Mouse (Mus musculus) layer of hippocampus, postnatal 36 days (tissue): ENCODE data around the gene Tti1. TPM values are rescaled to one million over a fixed set of nuclear protein-coding genes. Genes with fewer than 3 reads are reported as not detected.

ENCODE experiments used
- DNase-seq, 2 experiments: peaks; one replicate each; pipeline ENCODE4 v3.0.0; 2022
- total RNA-seq, 2 experiments: library from RNA; stranded (reverse); gene quantifications; 2 replicates each; pipeline ENCODE4 v1.2.3; 2021

The Tti1 gene
- total RNA-seq, 2 experiments from 2014 or later = 20.4 to 22.7 TPM

GRCm38 (mm10) chr2:158037571-158037970 is 9.3 kb upstream of the Tti1 start:
- no peak for DNase-seq

DNA sequence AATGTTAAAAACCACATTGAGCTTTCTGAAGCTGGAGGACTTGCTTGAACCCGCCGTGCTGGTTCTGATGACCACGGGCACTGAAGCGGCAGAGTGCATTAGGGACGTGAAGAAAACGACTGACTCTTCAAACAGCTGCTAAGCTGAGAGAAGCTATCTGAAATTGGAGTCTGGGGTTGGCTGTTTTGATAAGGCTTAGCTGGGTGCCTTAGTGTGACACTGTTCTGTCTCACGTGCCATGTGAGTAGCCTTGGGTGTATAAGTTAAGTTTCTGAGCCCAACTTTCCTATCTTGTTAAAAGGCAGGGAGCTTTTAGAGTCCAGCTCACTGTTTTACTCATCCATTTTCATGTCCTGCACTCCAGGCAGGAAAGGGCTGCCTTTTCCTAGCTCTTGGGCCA is 8.7 kb upstream of the Tti1 start:
- no peak for DNase-seq

DNA sequence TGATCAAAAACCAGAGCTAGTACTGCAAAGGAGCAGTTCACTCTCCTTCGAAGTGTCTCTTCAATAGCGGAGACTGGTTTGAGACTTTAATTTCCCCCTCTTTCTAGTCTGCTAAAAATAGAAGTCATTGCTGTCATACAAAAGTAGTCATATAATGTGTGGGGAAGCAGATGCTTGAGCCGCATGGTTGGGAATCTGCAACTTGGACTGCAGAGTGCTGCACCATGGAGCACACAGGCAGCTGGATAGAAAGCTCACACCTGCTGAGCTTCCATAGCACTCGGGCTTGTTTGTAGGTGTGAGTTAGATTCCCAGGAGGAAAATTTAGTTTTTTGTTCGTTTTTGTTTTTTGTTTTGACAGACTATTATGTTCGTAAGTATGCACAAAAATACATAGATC is 8.2 kb upstream of the Tti1 start:
- DNase-seq = no peak

- no peak for DNase-seq
These were observed 7.6 kb upstream of the Tti1 start for GRCm38 (mm10) chr2:158035813-158036212.

- no peak for DNase-seq
These were observed 1.8 kb upstream of the Tti1 start for GRCm38 (mm10) chr2:158030007-158030406.

DNA sequence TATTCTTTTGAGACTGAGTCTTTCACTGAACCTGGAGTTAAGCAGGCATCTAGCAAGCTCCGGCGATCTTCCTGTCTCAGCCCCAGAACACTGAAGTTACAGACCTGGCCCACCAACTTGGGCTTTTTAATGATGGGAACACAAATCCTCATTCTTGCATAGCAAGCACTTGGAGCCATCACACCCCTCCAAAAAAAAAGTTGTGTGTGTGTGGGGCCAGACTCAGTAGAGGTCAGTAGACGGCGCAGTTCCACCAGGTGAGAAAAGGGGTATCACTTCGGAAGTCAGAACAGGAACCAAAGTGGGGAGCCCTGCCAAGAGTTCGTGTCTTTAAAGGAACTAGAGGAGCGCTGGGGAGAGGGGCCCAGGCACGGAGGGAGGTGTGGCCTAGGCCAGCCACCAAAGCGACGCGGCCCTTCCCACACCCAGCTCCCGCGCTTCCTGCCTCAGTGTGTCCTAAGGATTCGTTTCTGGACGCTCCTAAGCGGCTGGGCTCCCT is 329 bp downstream of the Tti1 start:
- DNase-seq = no peak

DNA sequence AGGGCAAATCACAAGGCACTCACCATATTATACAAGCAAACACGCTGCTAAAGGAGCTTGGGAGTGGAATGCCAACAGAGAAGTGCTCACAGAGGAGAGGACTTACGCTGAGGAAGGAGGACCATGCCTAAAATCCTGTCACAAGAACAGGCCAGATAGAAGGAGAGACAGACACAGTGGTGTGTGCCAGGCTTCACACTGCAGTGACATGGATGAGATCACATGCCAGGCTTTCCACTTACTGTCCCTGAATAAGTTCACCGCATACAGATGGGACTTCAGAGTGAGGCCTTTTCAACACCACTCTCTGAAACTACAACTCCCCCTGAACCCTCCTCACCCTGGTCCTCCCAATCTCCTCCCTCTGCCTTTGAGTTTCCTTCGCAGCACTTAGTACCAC is 10.9 kb downstream of the Tti1 start:
- DNase-seq = no peak

GRCm38 (mm10) chr2:158012608-158013007 is 15.6 kb downstream of the Tti1 start:
- no peak for DNase-seq

DNA sequence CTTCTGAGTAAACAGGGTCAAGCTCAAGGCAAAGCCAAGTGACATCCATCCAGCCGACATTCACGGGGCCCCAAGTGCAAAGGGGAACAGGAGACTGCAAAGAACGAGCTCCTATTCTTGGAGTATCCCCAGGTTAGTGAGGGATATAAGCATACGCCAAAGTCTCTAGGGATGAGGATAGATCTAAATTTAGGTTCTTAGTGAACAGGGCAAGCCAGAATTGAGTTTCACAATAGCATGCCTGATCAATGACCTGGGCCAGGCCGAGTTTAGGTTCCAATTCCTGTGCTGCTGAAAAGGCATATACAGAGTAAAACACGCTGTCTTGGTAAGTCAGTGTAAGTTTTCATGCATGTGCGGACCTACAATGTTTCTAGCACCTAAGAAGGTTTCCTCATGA is 18.9 kb downstream of the Tti1 start:
- no peak for DNase-seq

DNA sequence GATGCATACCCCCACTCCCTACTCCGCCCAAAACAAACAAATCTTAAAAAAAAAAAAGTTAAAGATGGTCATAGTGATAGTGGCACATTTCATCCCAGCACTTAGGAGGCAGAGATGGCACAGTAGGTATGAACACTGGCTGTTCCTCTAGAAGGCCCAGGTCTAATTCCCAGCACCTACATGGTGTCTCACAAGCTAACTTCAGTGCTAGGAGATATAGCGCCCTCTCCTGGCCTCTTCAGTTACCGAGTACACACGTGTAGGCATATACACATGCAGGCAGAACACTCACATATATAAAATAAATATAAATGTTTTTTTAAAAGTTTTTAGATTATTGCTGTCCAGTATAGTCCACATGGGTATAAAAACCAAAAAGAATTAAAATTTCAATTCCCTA is 22.6 kb downstream of the Tti1 start:
- no peak for DNase-seq

- DNase-seq = no peak
These were observed 23.6 kb downstream of the Tti1 start for GRCm38 (mm10) chr2:158004620-158005019.

DNA sequence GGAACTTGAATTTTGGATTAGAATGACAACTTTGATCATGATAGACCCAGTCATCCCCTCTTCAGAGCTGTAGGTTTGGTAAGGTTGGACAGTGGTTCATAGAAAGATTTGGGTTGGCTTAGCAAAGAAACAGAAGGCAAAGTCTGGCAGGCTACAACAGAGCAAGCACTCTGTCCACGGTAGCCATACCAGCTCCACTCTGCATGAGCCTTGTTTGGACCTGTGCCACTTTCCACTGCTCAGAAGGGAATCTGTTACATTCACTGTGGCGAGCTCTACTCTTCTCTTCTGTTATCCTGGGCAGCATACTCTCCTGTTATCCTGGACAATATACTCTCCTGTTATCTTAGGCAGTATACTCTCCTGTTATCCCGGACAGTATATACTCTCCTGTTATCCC is 29.4 kb downstream of the Tti1 start:
- no peak for DNase-seq

GRCm38 (mm10) chr2:157992501-157992900 is 35.7 kb downstream of the Tti1 start:
- DNase-seq = no peak

GRCm38 (mm10) chr2:157991026-157991425 is 37.2 kb downstream of the Tti1 start:
- DNase-seq = no peak

DNA sequence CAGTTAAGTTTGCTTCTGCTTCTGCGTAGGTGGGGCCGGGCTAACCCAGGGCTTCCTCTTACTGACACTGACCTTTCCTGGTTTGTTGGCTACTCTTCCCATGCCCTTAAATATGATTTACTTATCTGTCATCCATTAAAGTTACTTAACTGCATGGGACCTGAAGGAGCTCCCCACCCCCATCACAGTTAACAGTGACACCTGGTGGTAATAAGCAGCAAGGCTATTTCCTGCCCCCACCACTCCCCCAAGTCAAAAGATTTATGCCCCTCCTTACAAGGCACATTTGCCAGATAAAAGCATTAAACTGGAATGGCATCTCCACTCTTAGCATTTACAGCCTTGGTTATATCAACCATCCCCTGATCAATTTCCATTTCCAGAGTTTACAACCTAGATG is 38.3 kb downstream of the Tti1 start:
- DNase-seq = no peak

DNA sequence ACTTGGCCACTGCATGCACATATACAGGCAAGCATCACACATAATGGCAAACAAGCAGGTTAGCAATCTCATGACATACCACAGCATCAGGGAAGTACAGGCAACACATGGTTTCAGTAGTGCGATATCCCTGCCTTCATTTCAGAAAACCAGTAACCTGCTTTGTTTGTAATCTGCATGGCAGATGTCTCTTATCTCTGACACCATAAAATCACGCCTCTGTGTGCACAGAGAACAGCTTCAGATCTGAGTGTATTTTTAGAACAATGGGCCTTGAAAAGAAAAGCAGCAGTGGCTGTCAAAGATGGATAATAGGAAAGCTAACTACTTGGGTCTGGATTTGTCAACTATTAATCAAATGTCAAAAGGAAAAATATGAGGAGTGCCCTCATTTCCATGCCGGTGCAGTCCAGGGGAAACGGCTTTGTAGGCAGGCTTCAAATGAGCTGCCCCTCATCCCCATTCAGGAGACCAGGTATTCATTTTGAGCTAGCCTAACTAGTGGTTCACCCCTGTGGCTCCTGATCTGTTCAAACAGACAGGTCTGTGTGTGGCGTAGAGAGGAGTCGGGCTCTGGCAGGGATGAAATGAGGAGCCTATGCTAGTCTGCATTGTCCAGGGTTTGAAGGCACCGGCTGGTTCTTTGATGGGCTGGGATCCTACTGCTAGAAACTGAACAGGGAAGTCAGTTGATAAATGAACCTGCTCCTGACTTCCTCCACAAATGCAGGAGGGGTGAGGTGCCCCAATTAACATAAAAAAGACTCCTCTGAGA is 39.6 kb downstream of the Tti1 start:
- no peak for DNase-seq

DNA sequence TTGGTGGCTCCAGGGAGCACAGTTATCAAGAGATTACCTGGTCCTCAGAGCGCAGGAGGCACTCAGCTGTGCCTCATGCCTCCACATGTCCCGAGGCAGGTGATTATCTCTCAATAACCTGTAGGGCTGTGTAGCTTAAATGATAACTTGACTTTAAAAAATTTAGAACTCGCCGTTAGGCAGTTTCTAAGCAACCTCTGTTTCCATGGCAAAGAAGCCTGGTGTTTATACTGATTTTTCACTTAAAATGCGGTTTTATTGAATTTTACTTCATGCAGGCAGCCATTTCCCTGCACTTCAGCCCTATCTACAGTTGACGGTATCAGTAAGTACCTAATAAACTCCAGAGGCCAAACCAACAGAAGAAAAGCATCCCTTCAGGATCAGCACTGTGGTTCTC is 42.0 kb downstream of the Tti1 start:
- DNase-seq = no peak

GRCm38 (mm10) chr2:157985611-157986010 is 42.6 kb downstream of the Tti1 start:
- peak in 1 of 2 experiments; percentile 32 for DNase-seq

DNA sequence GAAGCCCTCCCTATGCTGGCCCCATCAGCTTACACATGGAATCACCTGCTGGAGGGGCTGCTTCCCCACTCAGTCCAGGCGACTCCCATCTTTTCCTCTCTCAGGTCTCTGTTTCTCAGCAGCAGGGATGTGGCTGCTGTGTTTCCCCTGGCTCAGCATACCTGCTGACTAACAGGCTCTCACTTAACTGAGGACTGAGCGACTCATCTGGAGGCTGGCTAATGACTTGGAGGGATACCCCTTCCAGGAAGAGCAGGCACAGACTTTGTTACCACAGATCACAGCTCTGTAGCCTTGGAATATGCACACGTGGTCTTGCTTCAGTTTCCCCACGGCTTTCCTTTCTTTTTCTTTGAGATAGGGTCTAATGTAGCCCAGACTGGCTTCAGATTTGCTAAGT is 45.0 kb downstream of the Tti1 start:
- DNase-seq = no peak

DNA sequence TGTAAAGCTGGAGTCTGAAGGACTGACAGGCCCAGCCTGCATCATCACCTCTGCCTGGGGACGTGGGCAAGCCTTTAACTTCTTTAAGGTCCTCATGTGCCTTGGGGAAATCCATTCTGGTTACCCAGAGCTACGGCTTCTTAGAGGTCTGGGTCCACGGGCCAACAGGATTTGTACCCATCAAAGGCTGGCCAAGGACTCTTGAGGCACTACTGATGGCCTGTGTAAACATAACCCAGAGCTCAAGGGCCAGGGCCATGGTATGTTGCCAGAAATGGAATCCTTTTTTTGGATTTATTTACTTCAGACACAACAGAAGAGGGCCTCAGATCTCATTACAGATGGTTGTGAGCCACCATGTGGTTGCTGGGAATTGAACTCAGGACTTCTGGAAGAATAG is 45.5 kb downstream of the Tti1 start:
- no peak for DNase-seq

- DNase-seq = no peak
These were observed 49.0 kb downstream of the Tti1 start for GRCm38 (mm10) chr2:157979241-157979640.

DNA sequence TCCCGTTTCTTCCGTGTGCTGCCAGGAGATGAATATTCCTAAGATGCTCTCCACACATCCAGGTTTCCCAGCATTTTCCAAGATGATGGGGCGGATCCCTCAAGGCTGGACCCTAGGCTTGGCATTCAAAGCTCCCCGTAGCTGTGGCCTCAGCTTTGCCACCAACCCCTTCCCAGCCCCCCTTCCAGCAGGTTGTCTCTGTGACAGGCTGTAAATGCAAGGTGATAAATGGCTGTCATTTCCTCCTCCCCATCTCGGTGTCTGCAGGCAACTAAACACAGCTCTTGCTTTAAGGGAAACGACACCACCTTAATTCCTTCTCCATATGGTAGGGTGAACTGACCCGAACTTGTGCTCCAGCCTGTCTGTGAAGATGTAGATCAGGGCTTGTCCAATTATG is 52.6 kb downstream of the Tti1 start:
- no peak for DNase-seq

DNA sequence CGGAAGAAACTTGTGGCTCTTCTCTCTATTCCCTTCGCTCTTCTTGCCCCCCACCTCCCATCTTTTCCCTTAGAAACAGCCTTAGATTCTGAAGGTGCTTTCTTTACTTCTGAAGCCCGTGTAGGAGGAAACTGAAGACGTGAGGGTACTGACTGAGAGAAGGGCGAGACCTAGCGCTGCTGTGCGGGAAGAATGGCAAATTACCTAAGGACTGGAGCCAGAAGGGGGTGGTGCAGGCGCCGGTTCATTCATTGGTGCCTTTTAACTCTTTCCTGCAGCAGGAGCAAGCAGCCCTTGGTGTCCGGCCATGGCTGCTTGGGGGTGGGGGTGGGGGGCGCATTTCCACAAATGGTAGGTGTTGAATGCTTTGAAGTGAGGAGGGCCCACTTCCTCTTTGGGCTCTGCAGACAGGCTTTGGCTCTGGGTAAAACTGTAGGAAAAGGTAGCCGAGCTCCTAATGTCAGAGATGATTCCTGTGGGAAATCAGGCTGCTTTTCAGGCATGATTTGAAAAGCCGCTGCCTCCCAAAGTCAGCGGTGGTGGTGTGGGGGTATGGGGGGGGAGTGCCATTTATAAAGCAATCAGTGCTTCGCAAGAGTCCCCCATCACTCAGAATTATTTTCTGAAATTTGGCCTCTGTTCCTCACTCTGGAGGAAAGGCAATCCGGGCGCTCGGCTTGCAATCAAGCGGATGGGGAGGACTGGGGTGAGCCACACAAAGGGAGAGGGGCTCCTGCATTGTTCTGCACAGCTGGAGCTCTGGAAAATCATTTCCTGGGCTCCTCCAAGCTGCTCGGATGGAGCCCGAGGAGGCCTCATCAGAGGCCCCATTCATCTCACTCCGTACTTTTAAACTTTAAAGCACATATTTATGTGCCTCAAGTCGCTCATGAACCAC is 53.4 kb downstream of the Tti1 start:
- no peak for DNase-seq

DNA sequence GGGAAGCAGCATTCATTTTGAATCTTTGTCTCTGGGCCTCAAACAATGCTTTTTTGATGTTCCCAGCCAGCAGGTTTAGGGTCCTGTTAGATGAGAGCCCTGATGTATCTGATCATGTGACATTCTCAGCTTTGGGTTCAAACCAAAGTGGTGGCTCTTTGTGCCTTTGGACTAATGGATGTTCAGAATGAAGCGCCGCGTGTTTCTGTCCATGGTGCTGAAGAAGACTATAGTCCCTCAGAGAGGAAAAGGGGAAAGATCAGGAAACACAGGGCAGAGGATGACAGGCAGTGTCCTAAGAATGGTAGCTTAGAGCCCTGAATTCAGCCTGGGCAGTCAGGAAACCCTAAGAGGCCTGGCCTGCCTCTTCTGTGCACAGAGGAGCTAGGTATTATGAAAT is 57.6 kb downstream of the Tti1 start:
- no peak for DNase-seq
